Mouse (Mus musculus): ENCODE measurements at regions not wholly inside any gene's neighbourhood (a gene's known extent, or its start where the extent isn't known, plus 50 kb on each side); places are given as distances from the start of the nearest gene placed in this dataset.
A peak's percentile ranks its signal among the peaks of the same experiment; 100 is the strongest.
"Not testable (repeated sequence)": the region's sequence is repeated elsewhere in the genome, so short reads cannot be mapped to it uniquely, and the experiment has no call there.

GRCm38 (mm10) chr6:144940871-144941380 lies 135.1 kb downstream of the Bcat1 start:
- no peak for DNase-seq

- DNase-seq: no peak
Observed at GRCm38 (mm10) chr6:144938613-144939236, 137.3 kb downstream of the Bcat1 start.

- DNase-seq: no peak
Observed at GRCm38 (mm10) chr6:144937211-144937610, 138.8 kb downstream of the Bcat1 start.

- no peak for DNase-seq
Observed at GRCm38 (mm10) chr6:144933722-144934235, 142.2 kb downstream of the Bcat1 start.

- no peak for DNase-seq
Observed at GRCm38 (mm10) chr6:144932402-144932801, 143.6 kb downstream of the Bcat1 start.

GRCm38 (mm10) chr6:144929959-144930358 lies 146.0 kb downstream of the Bcat1 start:
- DNase-seq: no peak

GRCm38 (mm10) chr6:144929262-144929855 lies 146.6 kb downstream of the Bcat1 start:
- DNase-seq: no peak

- no peak for DNase-seq
Observed at GRCm38 (mm10) chr6:144927599-144927998, 145.8 kb upstream of the Sox5 start.

- DNase-seq: peak in 1 of 2 experiments; percentile 9
Observed at GRCm38 (mm10) chr6:144922762-144923161, 141.0 kb upstream of the Sox5 start.

- no peak for DNase-seq
Observed at GRCm38 (mm10) chr6:144919750-144920149, 138.0 kb upstream of the Sox5 start.

- peak; percentile 45 to 66 for DNase-seq
Observed at GRCm38 (mm10) chr6:144917128-144917527, 135.4 kb upstream of the Sox5 start.

GRCm38 (mm10) chr6:144911781-144912180 lies 130.0 kb upstream of the Sox5 start:
- no peak for DNase-seq

- DNase-seq: no peak
Observed at GRCm38 (mm10) chr6:144910392-144910791, 128.6 kb upstream of the Sox5 start.

GRCm38 (mm10) chr6:144908646-144909045 lies 126.9 kb upstream of the Sox5 start:
- DNase-seq: no peak

- DNase-seq: peak in 1 of 2 experiments; percentile 44
Observed at GRCm38 (mm10) chr6:144903156-144903555, 121.4 kb upstream of the Sox5 start.

- DNase-seq: peak; percentile 58 to 73
Observed at GRCm38 (mm10) chr6:144902267-144902995, 120.7 kb upstream of the Sox5 start.

- peak; percentile 43 to 44 for DNase-seq
Observed at GRCm38 (mm10) chr6:144901825-144902224, 120.0 kb upstream of the Sox5 start.

- not testable (repeated sequence) for DNase-seq
Observed at GRCm38 (mm10) chr6:144900858-144901257, 119.1 kb upstream of the Sox5 start.

- DNase-seq: no peak
Observed at GRCm38 (mm10) chr6:144897526-144897925, 115.7 kb upstream of the Sox5 start.

- no peak for DNase-seq
Observed at GRCm38 (mm10) chr6:144890914-144891313, 109.1 kb upstream of the Sox5 start.

GRCm38 (mm10) chr6:144890166-144890565 lies 108.4 kb upstream of the Sox5 start:
- DNase-seq: peak; percentile 25 to 55

GRCm38 (mm10) chr6:144883117-144883516 lies 101.3 kb upstream of the Sox5 start:
- no peak for DNase-seq

- DNase-seq: no peak
Observed at GRCm38 (mm10) chr6:144880098-144880497, 98.3 kb upstream of the Sox5 start.

GRCm38 (mm10) chr6:144876758-144877157 lies 95.0 kb upstream of the Sox5 start:
- DNase-seq: no peak

All from lung, postnatal 4 days (tissue).